ENCODE assay signal across 27 mouse cellular contexts in the genomic region with DNA sequence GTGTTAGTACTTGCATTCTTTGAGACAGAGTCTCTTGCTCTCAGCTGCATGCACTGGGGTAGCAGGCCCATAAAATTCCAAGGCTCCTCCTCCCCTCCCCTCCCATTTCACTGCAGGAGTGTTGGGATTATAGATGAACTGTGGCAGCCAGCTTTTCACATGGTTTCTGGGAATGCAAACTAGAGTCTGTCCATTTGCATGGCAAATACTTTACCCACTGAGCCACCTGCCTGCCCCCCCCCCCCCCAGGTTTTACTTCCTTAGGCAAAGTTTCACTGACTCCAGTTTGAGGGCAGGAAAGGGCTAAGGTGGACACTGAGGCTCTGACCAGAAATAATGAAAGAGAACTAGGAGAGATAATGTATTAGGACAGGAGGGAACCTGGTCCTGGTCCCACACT.
"Had no signal": no experiment of that assay in that cellular context is flagged by ENCODE, and none has a peak within 500 bp of the region (broad histone marks: within the 10 kb centered on the region; RNA-seq: fewer than 3 reads in every experiment).

No protein-coding gene starts in this region.

- H3K4me1 ChIP-seq: embryonic facial prominence, embryonic 15.5 days; forebrain, embryonic 12.5 days; forebrain, embryonic 13.5 days; forebrain, embryonic 15.5 days; heart, embryonic 10.5 days had no signal

- H3K9ac ChIP-seq: embryonic facial prominence, embryonic 12.5 days; embryonic facial prominence, embryonic 13.5 days; embryonic facial prominence, embryonic 15.5 days; forebrain, embryonic 12.5 days; forebrain, embryonic 13.5 days; forebrain, embryonic 15.5 days; forebrain, postnatal 0 days had no signal

- H3K27ac ChIP-seq: embryonic facial prominence, embryonic 10.5 days; embryonic facial prominence, embryonic 12.5 days; embryonic facial prominence, embryonic 13.5 days; embryonic facial prominence, embryonic 15.5 days; forebrain, embryonic 10.5 days; forebrain, embryonic 12.5 days; forebrain, embryonic 13.5 days; forebrain, embryonic 15.5 days; gastrocnemius, adult 2 months; heart, adult 2 months; heart, embryonic 10.5 days had no signal

- H3K4me2 ChIP-seq: embryonic facial prominence, embryonic 12.5 days; embryonic facial prominence, embryonic 13.5 days; embryonic facial prominence, embryonic 15.5 days; forebrain, embryonic 12.5 days; forebrain, embryonic 13.5 days; forebrain, embryonic 15.5 days had no signal

- DNase-seq: cerebellum, adult 9-10 months; cerebellum, adult 9-11 months; cerebellum, postnatal 10 days; cerebellum, postnatal 14 days; cerebellum, postnatal 25 days; cerebellum, postnatal 36 days; embryo, embryonic 11 days; forebrain, postnatal 0 days; gastrocnemius, adult 2 months; gastrocnemius, postnatal 10 days; gastrocnemius, postnatal 14 days; gastrocnemius, postnatal 25 days; gastrocnemius, postnatal 36 days; heart, adult 18-20 months; heart, adult 2 months had no signal

- H3K4me3 ChIP-seq: embryonic facial prominence, embryonic 10.5 days; embryonic facial prominence, embryonic 12.5 days; embryonic facial prominence, embryonic 13.5 days; embryonic facial prominence, embryonic 15.5 days; erythroblast, embryonic 14.5 days; forebrain, embryonic 10.5 days; forebrain, embryonic 12.5 days; forebrain, embryonic 13.5 days; forebrain, embryonic 15.5 days; gastrocnemius, adult 2 months; heart, adult 2 months; heart, embryonic 10.5 days had no signal

- ATAC-seq: forebrain, embryonic 13.5 days; forebrain, embryonic 14.5 days; forebrain, embryonic 15.5 days; forebrain, embryonic 16.5 days; forebrain, postnatal 0 days had no signal

- H3K27me3 ChIP-seq: embryonic facial prominence, embryonic 12.5 days; embryonic facial prominence, embryonic 13.5 days; embryonic facial prominence, embryonic 15.5 days; forebrain, embryonic 12.5 days; forebrain, embryonic 13.5 days; forebrain, embryonic 15.5 days had no signal

- H3K36me3 ChIP-seq: embryonic facial prominence, embryonic 10.5 days; embryonic facial prominence, embryonic 12.5 days; embryonic facial prominence, embryonic 13.5 days; embryonic facial prominence, embryonic 15.5 days; forebrain, embryonic 10.5 days; forebrain, embryonic 12.5 days; forebrain, embryonic 15.5 days; heart, embryonic 10.5 days had no signal

- H3K9me3 ChIP-seq: embryonic facial prominence, embryonic 10.5 days; embryonic facial prominence, embryonic 12.5 days; embryonic facial prominence, embryonic 13.5 days; embryonic facial prominence, embryonic 15.5 days; forebrain, embryonic 10.5 days; forebrain, embryonic 12.5 days; forebrain, embryonic 13.5 days; forebrain, embryonic 15.5 days; heart, embryonic 10.5 days had no signal
